In genomic region chr7:112885546-112885945, GRCm38 (mm10) we compare ENCODE assay signal across 20 mouse cellular contexts.
A peak's percentile ranks its signal among the peaks of the same experiment; 100 is the strongest.
DNase-seq lines count a peak whose midpoint lies in the region; ATAC-seq and TF ChIP-seq lines count a peak whose summit lies in the region.
"Had no signal": no experiment of that assay in that cellular context is flagged by ENCODE, and none has a peak within 500 bp of the region (broad histone marks: within the 10 kb centered on the region; RNA-seq: fewer than 3 reads in every experiment).

No protein-coding gene starts in this region.

- peak overlapping the region; percentile 32; the same call in 1 of the 2 replicates for H3K9ac ChIP-seq in heart, embryonic 14.5 days (ENCODE audit: low read length)
- H3K9ac ChIP-seq in hindbrain, embryonic 14.5 days = no peak overlapping the region
- H3K9ac ChIP-seq: embryonic facial prominence, embryonic 12.5 days; forebrain, embryonic 13.5 days; hindbrain, embryonic 15.5 days; liver, embryonic 15.5 days had no signal

- intact Hi-C loops in heart, postnatal 25 days (cut with DNase I) = no loop called here
- intact Hi-C loops in gastrocnemius, adult 2 months (cut with DNase I) = no loop called here

- peak overlapping the region; percentile 19; the same call in 1 of the 2 replicates for H3K4me2 ChIP-seq in heart, embryonic 14.5 days (ENCODE audit: low read length)
- H3K4me2 ChIP-seq in myocyte (ENCODE audit: low read depth) = peak overlapping the region; percentile 69
- H3K4me2 ChIP-seq in hindbrain, embryonic 14.5 days (replicated peaks) = no peak overlapping the region
- H3K4me2 ChIP-seq: embryonic facial prominence, embryonic 12.5 days; forebrain, embryonic 13.5 days; hindbrain, embryonic 15.5 days; liver, embryonic 15.5 days had no signal

- peaks cover 43% of the 10 kb centered on the region for H3K4me1 ChIP-seq in heart, embryonic 10.5 days
- peaks cover 19 to 37% of the 10 kb centered on the region in 2 experiments for H3K4me1 ChIP-seq in heart, embryonic 14.5 days (ENCODE audit: control insufficient read depth in 2 of 2, insufficient read depth in 2 of 2, low read length in 2 of 2)
- H3K4me1 ChIP-seq in hindbrain, embryonic 14.5 days (replicated peaks; ENCODE audit: control insufficient read depth, insufficient read depth, low read length) = peaks cover 17% of the 10 kb centered on the region; the same call in 1 of the 2 replicates
- H3K4me1 ChIP-seq: liver, embryonic 15.5 days had no signal

- 39% methylated on average over 8 of the region's 8 CpGs for WGBS in heart, embryonic 10.5 days
- 16% methylated on average over 8 of the region's 8 CpGs for WGBS in heart, embryonic 14.5 days
- WGBS in hindbrain, embryonic 14.5 days = 73% methylated on average over 8 of the region's 8 CpGs

- H3K79me2 ChIP-seq in myocyte (ENCODE audit: control insufficient read depth, insufficient read depth) = no peaks in the 10 kb centered on the region

- no peak for ATAC-seq in heart, embryonic 14.5 days (ENCODE audit: insufficient number of reproducible peaks, insufficient read depth, low FRiP score, low read depth)
- no peak for ATAC-seq in hindbrain, embryonic 14.5 days (ENCODE audit: low FRiP score)
- ATAC-seq: forebrain, embryonic 13.5 days had no signal

- no peak overlapping the region for H3ac ChIP-seq in myocyte (ENCODE audit: control insufficient read depth, insufficient read length)

- peak overlapping the region; percentile 72; the same call in 1 of the 2 replicates for H3K27ac ChIP-seq in heart, embryonic 10.5 days
- peak overlapping the region; percentile 88 for H3K27ac ChIP-seq in gastrocnemius, adult 2 months
- peak overlapping the region; percentile 13 to 57 for H3K27ac ChIP-seq in heart, embryonic 14.5 days (replicated peaks in 1 of 2; ENCODE audit: control insufficient read depth in 1 of 2, insufficient read depth in 1 of 2, low read depth in 2 of 2, low read length in 2 of 2)
- no peak overlapping the region for H3K27ac ChIP-seq in hindbrain, embryonic 14.5 days
- H3K27ac ChIP-seq: hindbrain, embryonic 15.5 days; liver, embryonic 15.5 days; stomach, postnatal 0 days had no signal

- H3K36me3 ChIP-seq in heart, embryonic 10.5 days = peaks cover 10% of the 10 kb centered on the region; the same call in 1 of the 2 replicates
- peaks cover 25% of the 10 kb centered on the region for H3K36me3 ChIP-seq in heart, embryonic 14.5 days (ENCODE audit: control insufficient read depth, insufficient read depth, low read length)
- H3K36me3 ChIP-seq in myocyte (ENCODE audit: control insufficient read depth, insufficient read depth) = no peaks in the 10 kb centered on the region
- H3K36me3 ChIP-seq in hindbrain, embryonic 14.5 days (replicated peaks; ENCODE audit: control insufficient read depth, insufficient read depth) = no peaks in the 10 kb centered on the region
- H3K36me3 ChIP-seq: G1E; hindbrain, embryonic 15.5 days; liver, embryonic 15.5 days had no signal

- no peak overlapping the region; the same call in 1 of the 2 replicates for H3K4me3 ChIP-seq in heart, embryonic 10.5 days
- peak overlapping the region; percentile 50 for H3K4me3 ChIP-seq in gastrocnemius, adult 2 months
- H3K4me3 ChIP-seq in heart, embryonic 14.5 days (ENCODE audit: control insufficient read depth in 1 of 2, insufficient read depth in 1 of 2, low read depth in 1 of 2, low read length in 2 of 2) = no peak overlapping the region
- no peak overlapping the region for H3K4me3 ChIP-seq in myocyte
- no peak overlapping the region for H3K4me3 ChIP-seq in hindbrain, embryonic 14.5 days (replicated peaks; ENCODE audit: low read length)
- H3K4me3 ChIP-seq: embryonic facial prominence, embryonic 12.5 days; forebrain, embryonic 13.5 days; hindbrain, embryonic 15.5 days; liver, embryonic 15.5 days had no signal

- no peaks in the 10 kb centered on the region for H3K9me3 ChIP-seq in heart, embryonic 10.5 days
- H3K9me3 ChIP-seq in heart, embryonic 14.5 days (ENCODE audit: control insufficient read depth, low read length) = no peaks in the 10 kb centered on the region
- H3K9me3 ChIP-seq in hindbrain, embryonic 14.5 days (ENCODE audit: control insufficient read depth, low read length) = no peaks in the 10 kb centered on the region
- H3K9me3 ChIP-seq: embryonic facial prominence, embryonic 12.5 days; forebrain, embryonic 13.5 days; hindbrain, embryonic 15.5 days; liver, embryonic 15.5 days had no signal

- TF ChIP-seq POLR2A in myocyte (IDR thresholded peaks at IDR 0.05; ENCODE audit: insufficient read length, low read depth) = no peak

- TF ChIP-seq CTCF in gastrocnemius, adult 2 months (IDR thresholded peaks at IDR 0.05) = no peak

- no peak for DNase-seq in heart, embryonic 10.5 days (ENCODE audit: low spot score)
- no peak for DNase-seq in heart, postnatal 25 days (ENCODE audit: low spot score)
- DNase-seq in gastrocnemius, adult 2 months = peak; percentile 72
- DNase-seq in layer of hippocampus, adult 9-11 months = no peak
- no peak for DNase-seq in hindbrain, embryonic 14.5 days (ENCODE audit: low spot score)
- DNase-seq: cerebellum, adult 11-12 months; cerebellum, postnatal 36 days; kidney, adult 11 months; kidney, postnatal 36 days; lung, postnatal 14 days; right cerebral cortex, adult 18-20 months; thymus, postnatal 25 days had no signal

- no peaks in the 10 kb centered on the region for H3K27me3 ChIP-seq in heart, embryonic 10.5 days (ENCODE audit: insufficient read depth, poor library complexity, severe bottlenecking)
- no peaks in the 10 kb centered on the region for H3K27me3 ChIP-seq in heart, embryonic 14.5 days (ENCODE audit: control insufficient read depth, insufficient read depth, low read length)
- no peaks in the 10 kb centered on the region for H3K27me3 ChIP-seq in myocyte (ENCODE audit: control insufficient read depth, insufficient read depth, insufficient read length)
- H3K27me3 ChIP-seq in hindbrain, embryonic 14.5 days (ENCODE audit: control insufficient read depth, insufficient read depth, low read length) = no peaks in the 10 kb centered on the region
- H3K27me3 ChIP-seq: embryonic facial prominence, embryonic 12.5 days; forebrain, embryonic 13.5 days; hindbrain, embryonic 15.5 days; liver, embryonic 15.5 days had no signal

TF ChIP-seq in myocyte, 11 proteins besides CTCF, POLR2A, EP300 and RAD21:
- no peak for TF ChIP-seq CEBPB (IDR thresholded peaks at IDR 0.05; ENCODE audit: insufficient read depth, poor library complexity, severe bottlenecking)
- no peak for TF ChIP-seq E2F4 (IDR thresholded peaks at IDR 0.05; ENCODE audit: insufficient read depth)
- no peak for TF ChIP-seq SRF (IDR thresholded peaks at IDR 0.05; ENCODE audit: control insufficient read depth, insufficient read length, low read depth)
- peak; percentile 98 for TF ChIP-seq TCF12 (IDR thresholded peaks at IDR 0.05; ENCODE audit: insufficient read depth, poor library complexity, severe bottlenecking)
- TF ChIP-seq USF1 (IDR thresholded peaks at IDR 0.05; ENCODE audit: low read depth) = no peak
- TF ChIP-seq MYOG (IDR thresholded peaks at IDR 0.05; ENCODE audit: control insufficient read depth in 1 of 3, insufficient read depth in 1 of 3, insufficient read length in 2 of 3, low read depth in 2 of 3) = peak; percentile 76 to 97 (median 91)
- peak; percentile 89 for TF ChIP-seq TCF3 (IDR thresholded peaks at IDR 0.05; ENCODE audit: insufficient read length, low read depth)
- no peak for TF ChIP-seq MAX (IDR thresholded peaks at IDR 0.05; ENCODE audit: low read depth)
- no peak for TF ChIP-seq POLR2AphosphoS2 (IDR thresholded peaks at IDR 0.05; ENCODE audit: insufficient read length, low read depth)
- no peak for TF ChIP-seq REST (IDR thresholded peaks at IDR 0.05; ENCODE audit: insufficient read depth, insufficient read length)
- TF ChIP-seq MYOD1 (IDR thresholded peaks at IDR 0.05; ENCODE audit: control insufficient read depth in 1 of 3, insufficient read length in 2 of 3, low read depth in 2 of 3) = peak; percentile 100
